Mouse (Mus musculus) regulatory T cell (primary cell): Measurements from ENCODE around the gene Cdhr5.

ENCODE experiments used
- in situ Hi-C: fragments of 300-600 bp; cut with MboI, MseI; formaldehyde crosslinking; loops from one replicate; pipeline ENCODE4 v1.15.1; 2025; ENCODE audit warnings: high pct_unique_total_duplicates

The Cdhr5 gene

GRCm38 (mm10) chr7:141222696-141223215 lies 53.8 kb downstream of the Cdhr5 start:
- in situ Hi-C loops: no loop called here

- in situ Hi-C loops: no loop called here
Measured at GRCm38 (mm10) chr7:141222126-141222467, 54.5 kb downstream of the Cdhr5 start.

DNA sequence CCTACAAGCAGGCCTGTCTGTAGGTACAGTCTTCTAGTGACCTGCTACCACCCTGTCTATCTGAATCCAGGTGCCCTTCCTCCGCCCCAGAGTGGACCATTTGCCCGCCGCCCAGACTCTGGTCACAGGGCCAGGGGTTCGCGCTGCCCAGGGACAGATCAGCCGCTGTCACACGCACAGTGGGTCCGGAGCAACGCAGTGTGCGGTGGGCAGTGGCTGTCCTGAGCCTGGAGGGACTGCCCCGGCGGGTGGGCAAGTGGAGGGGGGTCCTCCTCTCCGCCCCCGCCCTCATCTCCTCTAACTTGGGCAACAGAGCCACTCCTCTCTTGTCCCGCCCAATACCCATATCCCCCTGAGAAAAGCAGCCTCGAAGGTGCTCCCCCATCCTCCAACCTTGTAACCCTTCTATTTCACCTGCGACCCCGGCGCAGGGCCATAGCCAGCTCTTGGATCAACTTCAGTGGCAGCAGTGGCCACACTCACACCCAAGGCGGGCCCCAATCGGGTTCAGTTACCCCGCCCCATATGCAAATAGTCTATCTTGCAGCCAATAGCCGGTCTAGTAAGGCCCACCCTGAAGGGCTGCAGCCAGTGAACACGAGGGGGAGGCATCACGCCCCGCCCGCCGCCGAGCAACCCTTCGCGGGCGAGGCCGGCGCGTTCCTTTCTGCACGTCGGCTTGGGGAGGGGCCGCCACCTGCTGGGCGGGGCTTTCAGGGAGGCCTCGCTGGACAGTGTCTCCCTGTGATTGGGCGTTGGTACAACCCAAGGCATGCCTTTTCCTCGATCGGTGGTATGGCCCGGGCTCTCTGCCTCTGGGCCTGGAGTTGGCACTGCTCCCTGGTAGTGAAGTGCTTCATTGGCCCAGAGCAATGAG lies 55.1 kb downstream of the Cdhr5 start:
- in situ Hi-C loops: no loop called here

GRCm38 (mm10) chr7:141220377-141220776 lies 56.2 kb downstream of the Cdhr5 start:
- in situ Hi-C loops: no loop called here

DNA sequence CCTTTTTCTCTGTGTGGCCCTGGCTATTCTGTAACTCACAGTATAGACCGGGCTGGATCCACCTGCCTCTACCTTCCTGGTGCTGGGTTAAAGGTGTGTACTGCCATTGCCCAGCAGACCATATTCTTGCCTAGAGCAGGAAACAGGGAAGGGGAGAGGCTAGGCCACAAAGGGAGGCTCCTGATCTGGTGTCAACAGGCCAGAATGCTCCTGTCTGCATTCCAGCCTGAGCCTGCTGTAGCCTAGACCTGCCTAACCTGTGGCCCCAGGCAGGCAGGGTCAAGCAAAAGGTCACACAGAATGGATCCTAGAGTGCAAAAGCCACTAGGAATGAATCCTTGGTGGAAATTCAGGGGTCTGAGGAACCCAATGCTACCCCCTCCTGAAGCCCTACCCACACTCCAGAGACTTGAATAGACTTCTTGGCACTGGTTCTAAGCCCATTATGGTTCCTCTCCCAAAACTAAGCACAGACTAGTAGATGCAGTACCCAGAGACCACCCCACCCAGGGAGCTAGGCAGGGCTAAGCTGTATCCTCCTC lies 57.0 kb downstream of the Cdhr5 start:
- in situ Hi-C loops: no loop called here
